Mouse (Mus musculus): ENCODE results near the gene Dgcr2.

- no peak for TF ChIP-seq CTCF (IDR thresholded peaks at IDR 0.05; ENCODE audit: borderline replicate concordance, extremely low read depth, insufficient read depth, insufficient read length)
- TF ChIP-seq POLR2A (IDR thresholded peaks at IDR 0.05; ENCODE audit: borderline replicate concordance, extremely low read depth, insufficient read depth, insufficient read length, poor library complexity, severe bottlenecking) = no peak
Measured at GRCm38 (mm10) chr16:17853263-17853662, 45.1 kb downstream of the Dgcr2 start.
